Mouse (Mus musculus): ENCODE results near the gene Zfp82. TPM values are rescaled to one million over a fixed set of nuclear protein-coding genes. Genes with fewer than 3 reads are reported as not detected.
A peak's percentile ranks its signal among the peaks of the same experiment; 100 is the strongest.

The Zfp82 gene
- total RNA-seq, 4 experiments from 2014 or later = 2.1 to 3.0 (median 2.6) TPM

DNA sequence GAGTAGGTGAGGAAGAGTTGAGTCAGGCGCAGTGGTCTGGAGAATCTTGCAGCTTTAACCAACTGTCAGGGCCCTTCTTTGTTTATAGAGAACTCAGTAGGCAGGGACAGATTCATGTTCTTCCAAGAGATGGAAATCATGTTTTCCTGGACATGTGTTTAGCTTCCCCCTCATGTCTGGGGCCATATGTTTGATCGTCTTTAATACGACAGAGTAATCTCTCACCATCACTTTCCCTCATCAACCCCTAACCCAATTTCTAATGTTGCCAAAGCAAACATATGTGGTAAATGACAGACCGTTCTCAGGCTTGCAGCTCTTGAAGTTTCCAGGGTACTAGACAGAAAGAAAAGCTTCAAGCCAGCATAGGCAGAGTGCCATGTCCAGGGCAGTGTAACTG, 24.6 kb downstream of the Zfp82 start:
- DNase-seq (ENCODE audit: low spot score) = no peak

DNA sequence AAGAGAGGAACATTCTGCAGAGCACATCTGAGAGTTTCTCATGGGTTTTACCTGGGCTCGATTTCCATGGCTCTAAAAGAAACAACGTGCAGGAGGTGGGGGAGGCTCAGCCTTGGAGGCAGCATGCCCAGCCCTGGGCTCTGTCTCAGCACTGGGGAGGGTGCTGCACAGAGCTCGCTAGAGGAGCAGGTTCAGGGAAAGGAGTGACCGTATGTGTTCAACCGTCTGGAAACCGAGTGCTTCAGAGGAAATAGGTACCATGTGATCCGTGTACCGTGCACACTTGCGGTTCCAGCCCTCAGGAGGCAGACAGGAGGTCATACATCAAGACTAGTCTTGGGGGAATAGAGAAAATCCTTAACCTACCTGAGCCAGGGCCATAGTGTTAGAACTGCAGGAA, 28.3 kb downstream of the Zfp82 start:
- no peak for DNase-seq (ENCODE audit: low spot score)

DNA sequence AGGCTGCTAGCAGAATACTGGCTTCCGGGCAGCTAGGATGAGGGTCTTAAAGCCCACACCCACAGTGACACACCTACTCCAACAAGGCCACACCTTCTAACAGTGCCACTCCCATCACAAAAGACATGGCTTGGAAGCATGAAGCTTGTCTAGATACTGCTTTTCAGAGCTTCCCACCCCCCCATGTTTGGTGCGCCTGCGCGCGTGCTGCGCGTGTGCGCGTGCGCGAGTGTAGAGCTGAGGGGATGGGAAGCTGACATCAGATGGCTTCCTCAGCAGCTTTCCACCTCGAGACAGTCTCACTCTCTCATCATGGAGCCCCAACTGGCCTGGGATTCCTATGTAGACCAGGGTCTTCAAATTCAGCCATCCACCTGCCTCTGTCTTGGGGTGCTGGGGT, 38.4 kb downstream of the Zfp82 start:
- no peak for DNase-seq (ENCODE audit: low spot score)

DNA sequence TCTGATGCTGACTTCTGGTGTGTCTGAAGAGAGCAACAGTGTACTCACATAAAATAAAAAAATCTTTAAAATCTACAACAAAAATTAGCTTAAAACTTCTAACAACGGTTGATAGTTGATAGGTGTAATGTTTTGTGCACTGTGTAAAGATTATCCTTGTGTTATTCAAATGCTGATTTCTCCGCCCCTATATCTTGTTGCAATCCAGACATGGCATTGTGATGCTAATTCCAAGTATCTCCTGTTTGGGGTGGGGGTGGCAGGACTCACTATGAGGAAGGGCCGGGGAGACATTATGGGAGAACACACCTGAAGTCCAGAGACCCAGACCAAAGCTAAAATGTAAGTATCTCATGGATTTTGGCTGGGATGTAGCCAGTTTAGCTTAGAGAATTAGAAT, 41.3 kb downstream of the Zfp82 start:
- no peak for DNase-seq (ENCODE audit: low spot score)

DNA sequence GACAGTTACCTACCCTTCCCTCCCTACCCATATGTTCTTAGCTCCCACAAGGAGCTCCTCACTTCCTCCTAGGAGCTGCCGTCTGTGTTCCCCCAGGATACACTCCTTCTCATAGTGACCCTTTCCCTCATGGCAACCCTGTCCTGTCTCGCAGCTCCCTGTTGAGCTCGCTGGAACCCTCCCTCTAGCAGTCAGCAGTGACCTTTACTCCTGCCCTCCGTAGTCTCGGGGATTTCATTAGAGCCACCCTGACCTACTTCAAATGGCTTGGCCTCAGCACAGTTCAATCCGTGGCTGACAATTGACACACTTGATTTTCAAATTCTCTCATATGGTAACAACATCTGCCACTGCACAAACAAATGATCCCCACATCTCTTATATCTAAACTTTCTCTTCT, 42.0 kb downstream of the Zfp82 start:
- DNase-seq (ENCODE audit: low spot score) = no peak

DNA sequence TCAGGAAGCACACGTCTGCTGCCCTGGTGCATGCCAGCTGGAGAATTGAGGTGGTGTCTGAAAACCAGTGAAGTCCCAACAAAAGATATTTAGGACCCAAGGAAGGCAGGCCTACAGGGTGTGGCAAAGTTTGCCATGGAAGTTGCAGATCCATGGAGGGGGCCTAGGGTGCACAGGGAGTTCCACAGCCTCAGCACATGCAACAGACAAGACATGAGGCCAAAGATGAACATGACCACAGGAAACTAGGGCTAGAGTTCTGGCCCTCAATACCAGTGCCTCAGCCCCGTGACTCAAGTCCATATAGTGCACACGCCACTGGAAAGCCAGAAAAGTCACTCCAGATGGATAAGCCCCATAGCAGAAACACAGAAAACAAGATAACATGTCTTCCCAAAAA, 44.1 kb downstream of the Zfp82 start:
- DNase-seq (ENCODE audit: low spot score) = no peak

DNA sequence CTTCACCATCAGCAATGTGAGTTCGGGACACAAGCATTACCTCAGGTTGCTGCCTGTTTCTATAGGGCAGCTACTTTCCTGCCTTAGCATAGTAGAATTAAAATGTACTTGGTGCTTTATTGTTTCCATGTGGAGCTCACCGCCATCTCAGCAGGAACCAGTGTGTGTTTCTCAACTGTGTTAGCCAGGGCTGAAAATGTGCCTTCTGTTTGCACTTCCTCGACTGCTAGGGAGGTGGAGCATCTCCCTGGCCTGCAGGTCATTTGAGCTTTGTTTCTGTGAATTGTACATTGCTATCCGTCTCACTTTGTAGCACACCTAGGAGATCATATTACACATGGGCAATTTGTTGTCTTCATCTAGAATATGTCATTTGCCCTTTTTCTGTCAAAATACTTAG, 45.4 kb downstream of the Zfp82 start:
- DNase-seq (ENCODE audit: low spot score) = no peak

DNA sequence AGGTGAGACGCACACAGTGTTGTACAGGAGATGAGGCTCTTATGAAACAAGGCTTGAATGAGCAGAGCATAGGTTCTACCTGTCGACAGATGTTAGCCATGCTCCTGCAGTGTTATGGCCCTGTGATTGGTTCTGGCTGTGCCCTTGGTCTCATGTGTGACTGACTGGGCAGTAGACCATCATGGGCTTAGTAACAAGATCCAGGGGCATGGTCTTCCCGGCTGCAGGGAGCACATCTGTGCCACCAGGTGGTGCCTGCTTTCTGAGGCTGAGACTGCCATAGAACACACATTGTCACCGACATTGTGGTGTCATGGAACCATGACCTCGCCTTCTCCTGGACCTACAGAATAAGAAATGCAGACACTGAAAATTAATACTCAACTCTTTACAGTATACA, 47.3 kb downstream of the Zfp82 start:
- no peak for DNase-seq (ENCODE audit: low spot score)

DNA sequence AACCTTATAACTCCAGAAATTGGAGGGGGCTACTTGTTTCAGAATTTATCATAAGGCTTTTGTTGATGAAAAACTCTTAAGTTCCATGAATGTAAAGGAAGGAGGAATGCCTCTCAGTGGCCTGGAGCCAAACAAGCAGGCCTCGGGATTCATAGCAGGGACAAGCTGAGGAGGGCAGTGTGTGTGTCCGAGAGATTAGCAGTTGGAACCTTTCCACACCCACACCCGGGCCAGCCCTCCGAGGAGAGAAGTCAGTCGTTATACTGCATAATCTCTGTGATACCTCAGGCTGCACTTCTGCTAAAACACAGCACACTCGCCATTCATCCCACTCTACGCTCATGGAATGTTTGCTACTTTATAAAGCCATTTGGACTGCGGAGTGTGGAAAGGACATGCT, 48.9 kb downstream of the Zfp82 start:
- DNase-seq (ENCODE audit: low spot score) = no peak

DNA sequence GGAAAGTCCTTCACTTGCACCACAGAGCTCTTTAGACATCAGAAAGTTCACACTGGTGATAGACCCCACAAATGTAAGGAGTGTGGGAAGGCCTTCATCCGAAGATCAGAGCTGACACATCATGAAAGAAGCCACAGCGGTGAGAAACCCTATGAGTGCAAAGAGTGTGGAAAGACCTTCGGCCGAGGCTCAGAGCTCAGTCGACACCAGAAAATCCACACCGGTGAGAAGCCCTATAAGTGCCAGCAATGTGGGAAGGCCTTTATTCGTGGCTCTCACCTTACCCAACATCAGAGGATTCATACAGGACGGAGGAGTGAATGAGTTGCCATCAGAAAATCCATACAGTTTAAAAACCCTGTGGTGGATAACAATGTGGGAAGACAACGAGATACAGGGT, 49.4 kb downstream of the Zfp82 start:
- no peak for DNase-seq (ENCODE audit: low spot score)

DNA sequence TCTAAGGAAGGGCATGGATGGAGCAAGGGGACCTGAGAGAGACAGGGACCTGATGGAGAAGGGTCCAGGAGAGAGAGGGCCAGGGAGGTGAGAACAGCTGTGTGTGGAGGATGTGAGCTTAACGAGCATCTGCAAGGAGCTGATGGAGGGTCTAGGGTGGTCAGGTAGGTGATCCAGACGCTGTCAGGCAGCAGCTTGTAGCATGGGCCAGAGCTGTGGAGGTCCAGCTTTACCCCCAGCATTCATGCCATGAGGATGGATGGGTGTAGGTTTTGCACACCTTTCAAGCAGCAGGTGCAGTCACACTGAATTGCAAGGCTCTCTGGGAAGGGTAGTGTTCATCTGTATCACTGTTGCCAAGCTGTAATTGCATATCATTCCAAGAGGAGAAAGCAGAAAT, 53.2 kb downstream of the Zfp82 start:
- DNase-seq (ENCODE audit: low spot score) = no peak

DNA sequence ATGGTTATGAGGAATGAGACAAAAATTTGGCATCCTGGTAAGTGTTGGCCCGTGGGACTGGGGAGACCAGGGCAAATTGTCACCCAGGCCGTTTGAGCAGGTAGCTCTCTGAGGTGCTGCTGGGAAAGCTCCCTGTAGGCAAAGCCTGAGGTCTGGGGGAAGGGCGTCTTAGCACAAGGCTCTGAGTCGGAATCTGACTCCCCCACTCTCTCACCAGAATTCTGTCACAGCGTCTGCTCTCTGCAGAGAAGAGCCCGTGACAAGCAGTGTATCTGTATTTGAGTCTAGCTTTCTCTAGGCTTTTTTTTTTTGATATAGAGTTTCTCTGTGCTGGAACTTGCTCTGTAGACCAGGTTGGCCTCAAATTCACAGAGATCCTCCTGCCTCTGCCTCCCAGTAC, 55.5 kb downstream of the Zfp82 start:
- no peak for DNase-seq (ENCODE audit: low spot score)

DNA sequence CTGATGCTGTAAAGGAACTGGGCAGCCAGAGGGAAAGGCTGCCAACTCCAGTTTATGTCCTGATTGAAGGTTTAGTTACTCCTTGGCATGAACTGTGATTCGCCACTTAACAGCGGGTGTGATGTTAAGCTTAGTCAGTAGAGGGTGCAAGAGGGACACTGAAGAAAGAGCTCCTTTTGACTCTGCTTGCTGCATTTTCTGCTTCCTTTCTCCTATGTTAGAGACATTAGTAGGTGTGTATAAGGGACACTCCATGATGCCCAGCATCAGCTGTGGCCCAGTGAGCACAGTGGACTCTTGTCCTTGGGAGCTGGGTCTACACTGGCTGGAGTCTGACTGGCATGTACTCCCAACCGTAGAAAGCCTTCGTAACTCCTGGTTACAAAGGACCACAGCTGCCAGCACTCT, 59.7 kb downstream of the Zfp82 start:
- DNase-seq (ENCODE audit: low spot score) = peak; percentile 22

DNA sequence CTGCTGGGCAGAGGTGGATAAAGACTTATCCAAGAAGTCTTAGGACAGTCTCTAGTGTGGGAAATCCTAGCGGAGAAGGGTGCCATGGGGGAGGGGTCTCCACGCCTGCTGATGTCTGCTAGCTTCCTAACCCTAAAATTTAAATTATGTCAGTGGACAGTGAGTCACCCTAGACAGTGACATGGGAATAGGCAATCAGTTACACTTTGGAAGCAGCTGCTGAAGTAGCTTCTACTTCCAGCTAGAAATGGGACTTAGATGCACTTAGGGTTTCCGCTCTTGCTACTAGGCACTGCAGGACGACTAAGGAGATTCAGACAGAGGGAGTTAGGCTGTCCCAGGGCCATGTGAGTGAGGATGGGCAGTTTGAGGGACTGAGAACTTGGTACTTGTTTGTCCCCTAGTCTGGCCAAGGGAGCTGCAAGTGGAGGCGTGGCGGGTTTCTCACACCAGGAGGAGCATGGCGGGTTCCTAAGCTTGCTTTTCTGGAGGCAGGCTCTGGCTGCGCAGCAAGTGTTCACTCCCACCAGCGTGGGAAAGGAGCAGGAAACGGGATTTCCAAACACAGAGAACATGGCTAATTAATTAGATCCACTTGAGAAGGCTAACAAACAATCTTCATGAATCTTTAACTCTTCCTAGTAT, 62.0 kb downstream of the Zfp82 start:
- DNase-seq (ENCODE audit: low spot score) = no peak

DNA sequence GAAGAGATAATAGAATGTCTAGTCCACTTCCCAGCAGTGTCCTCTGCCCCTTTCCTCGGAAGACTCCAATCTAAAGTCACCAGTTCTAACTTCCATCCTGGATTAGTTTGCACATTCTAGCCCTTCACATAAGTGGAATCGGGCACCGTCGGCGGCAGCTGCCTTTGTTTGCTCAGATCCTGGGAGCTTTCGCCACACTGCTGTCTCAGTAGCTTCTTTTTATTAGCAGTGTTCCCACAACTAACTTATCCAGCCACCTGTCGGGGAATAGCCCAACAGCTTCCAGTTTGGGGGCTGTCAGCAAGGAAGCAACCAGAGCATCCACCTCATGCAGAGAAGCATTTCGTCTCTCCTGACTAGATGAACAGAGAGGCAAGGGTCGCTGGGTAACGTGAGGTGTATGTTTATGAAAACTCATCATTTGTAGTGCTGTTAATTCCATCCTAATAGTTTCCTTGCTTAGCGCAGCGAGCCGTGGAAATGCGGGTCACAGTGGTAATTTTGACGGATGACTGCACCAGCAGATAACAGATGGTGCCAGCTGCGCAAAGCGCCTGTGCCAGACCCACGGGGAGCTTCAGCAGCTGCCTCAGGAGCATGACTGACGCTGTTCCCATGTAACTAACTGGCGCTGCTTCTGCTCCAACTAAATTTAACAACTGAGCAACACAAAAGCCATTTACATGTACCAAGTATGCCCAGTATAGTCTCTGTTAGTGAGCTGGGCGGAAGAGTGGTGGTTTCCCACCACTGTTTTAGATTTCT, 63.2 kb downstream of the Zfp82 start:
- peak; percentile 52 for DNase-seq (ENCODE audit: low spot score)

DNA sequence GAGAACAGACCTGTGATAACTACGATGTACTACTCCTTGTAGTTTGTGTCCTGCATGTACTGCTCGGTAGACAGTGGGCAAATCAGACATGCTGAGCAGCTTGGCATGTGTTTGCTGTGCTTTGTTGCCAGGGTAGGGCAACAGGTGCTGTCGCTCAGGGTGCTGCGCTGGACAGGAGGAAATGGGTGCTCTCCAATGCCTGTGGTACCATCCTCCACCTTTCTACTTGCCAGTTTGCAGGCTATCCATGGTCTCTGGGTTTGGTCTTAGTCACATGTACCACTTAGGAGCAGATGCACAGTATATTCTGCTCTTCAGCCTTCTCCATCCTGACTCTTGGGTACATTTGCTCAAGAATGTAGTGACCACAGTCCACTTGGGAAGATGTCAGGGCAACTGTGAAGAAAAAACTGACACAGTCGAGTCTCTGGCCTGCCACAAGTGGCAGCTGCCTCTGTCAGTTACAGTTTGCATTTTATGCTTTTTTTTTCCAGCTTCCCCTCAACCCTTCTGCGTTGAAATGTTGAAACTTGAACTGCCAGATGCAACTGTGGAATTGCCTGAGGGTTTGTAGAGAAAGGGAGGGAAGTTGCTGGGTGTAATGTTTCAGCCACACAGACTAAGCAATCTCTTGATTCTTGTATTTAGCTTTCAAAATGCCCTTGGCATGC, 64.5 kb downstream of the Zfp82 start:
- DNase-seq (ENCODE audit: low spot score) = no peak

DNA sequence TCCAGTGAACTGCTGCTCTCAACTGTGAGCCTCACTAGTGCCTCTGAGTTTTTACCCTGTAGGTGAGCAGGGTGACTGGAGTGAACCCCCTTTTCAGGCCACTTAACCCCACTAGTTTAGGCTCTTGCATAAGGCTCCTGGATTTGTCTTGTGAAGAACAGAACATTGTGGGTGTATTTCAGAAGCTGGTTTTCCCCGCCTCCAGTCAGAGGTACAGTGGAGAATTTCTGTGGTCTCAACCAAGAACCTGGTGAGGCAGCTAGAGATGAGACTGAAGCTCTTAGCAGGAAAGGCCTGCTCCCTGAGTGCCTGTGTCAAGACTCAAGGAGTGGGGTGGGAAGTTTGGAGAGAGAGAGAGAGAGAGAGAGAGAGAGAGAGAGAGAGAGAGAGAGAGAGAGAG, 65.1 kb downstream of the Zfp82 start:
- DNase-seq (ENCODE audit: low spot score) = no peak

Small RNA genes lying within 50 kb of the gene (microRNA-seq; reads per million reads assigned to microRNA genes)
- gene Gm23368 = not detected

Other genes with a start within 250 kb of the Zfp82 start
- gene Zfp940, start 219.2 kb downstream of the Zfp82 start, total RNA-seq (2022) = under 1 TPM; 0.33 to 0.72 (median 0.47) TPM
- 1 to 10 TPM; 3.0 to 4.0 (median 3.8) TPM for gene Zfp420, start 212.9 kb downstream of the Zfp82 start, total RNA-seq (2022)
- gene Zfp27, start 166.3 kb downstream of the Zfp82 start, total RNA-seq (2022) = 1 to 10 TPM; 8.4 to 9.3 (median 8.6) TPM
- gene Zfp383, start 164.7 kb downstream of the Zfp82 start, total RNA-seq (2022) = 1 to 10 TPM; 3.8 to 9.5 (median 6.4) TPM
- 1 to 10 TPM; 5.8 to 6.5 (median 6.0) TPM for gene Zfp74, start 118.8 kb downstream of the Zfp82 start, total RNA-seq (2022)
- 10 to 100 TPM; 16.9 to 27.9 (median 21.5) TPM for gene Zfp568, start 88.9 kb downstream of the Zfp82 start, total RNA-seq (2022)
- 1 to 10 TPM; 2.4 to 3.0 (median 2.6) TPM for gene Zfp14, start 21.5 kb downstream of the Zfp82 start, total RNA-seq (2022)
- gene Gm26920, start 17.5 kb upstream of the Zfp82 start, total RNA-seq (2022) = under 1 TPM in 1 of 4 experiments, not detected in 3; 0.28 TPM
- gene Zfp566, start 17.6 kb upstream of the Zfp82 start, total RNA-seq (2022) = 1 to 10 TPM in 3 of 4 experiments, under 1 TPM in 1; 0.82 to 1.8 (median 1.6) TPM
- 10 to 100 TPM; 25.3 to 34.5 (median 31.3) TPM for gene Zfp260, start 21.9 kb upstream of the Zfp82 start, total RNA-seq (2022)
- 1 to 10 TPM; 1.5 to 4.3 (median 2.1) TPM for gene Zfp382, start 49.0 kb upstream of the Zfp82 start, total RNA-seq (2022)
- gene Zfp146, start 96.8 kb upstream of the Zfp82 start, total RNA-seq (2022) = 10 to 100 TPM; 23.2 to 33.8 (median 28.1) TPM
- gene Cox7a1, start 111.2 kb upstream of the Zfp82 start, total RNA-seq (2022) = 1,000 to 10,000 TPM; 3,196 to 3,318 (median 3,289) TPM
- gene Capns1, start 125.9 kb upstream of the Zfp82 start, total RNA-seq (2022) = 100 to 1,000 TPM; 287 to 304 (median 297) TPM
- 10 to 100 TPM; 54.0 to 70.5 (median 64.9) TPM for gene Polr2i, start 159.0 kb upstream of the Zfp82 start, total RNA-seq (2022)
- gene Tbcb, start 159.4 kb upstream of the Zfp82 start, total RNA-seq (2022) = 10 to 100 TPM; 51.2 to 62.4 (median 57.6) TPM
- not detected for gene Ovol3, start 162.8 kb upstream of the Zfp82 start, total RNA-seq (2022)
- gene Thap8, start 207.2 kb upstream of the Zfp82 start, total RNA-seq (2022) = under 1 TPM in 1 of 4 experiments, not detected in 3; 0.44 TPM
- gene Wdr62, start 207.5 kb upstream of the Zfp82 start, total RNA-seq (2022) = 1 to 10 TPM in 1 of 4 experiments, under 1 TPM in 3; 0.41 to 1.5 (median 0.84) TPM
- 1 to 10 TPM; 4.7 to 8.7 (median 7.4) TPM for gene Clip3, start 218.8 kb upstream of the Zfp82 start, total RNA-seq (2022)
- gene Alkbh6, start 235.8 kb upstream of the Zfp82 start, total RNA-seq (2022) = 10 to 100 TPM; 28.6 to 34.0 (median 32.5) TPM
- gene Syne4, start 241.9 kb upstream of the Zfp82 start, total RNA-seq (2022) = 1 to 10 TPM in 1 of 4 experiments, under 1 TPM in 3; 0.46 to 1.9 (median 0.76) TPM
- 1 to 10 TPM in 1 of 4 experiments, under 1 TPM in 3; 0.62 to 1.2 (median 0.79) TPM for gene E130208F15Rik, start 248.8 kb upstream of the Zfp82 start, total RNA-seq (2022)

All from heart, adult 8-10 months (tissue).